Mouse (Mus musculus): ENCODE results near the gene Kansl1. TPM values are rescaled to one million over a fixed set of nuclear protein-coding genes. Genes with fewer than 3 reads are reported as not detected.

The Kansl1 gene
- polyA plus RNA-seq, 1 experiment from 2014 or later: 9.4 TPM

- Histone ChIP-seq H3K9me3 (replicated peaks) (no peaks in the 10 kb centered on the region), H3K4me1 (peaks cover 52% of the 10 kb centered on the region), H3K36me3 (no peaks in the 10 kb centered on the region), H3K27ac (peak overlapping the region; percentile 57), H3K4me2 (peak overlapping the region; percentile 23), H3K4me3 (no peak overlapping the region), H3K9ac (no peak overlapping the region), H3K27me3 (replicated peaks) (0 out of 2 replicates have a peak, but pooled peaks cover 4% of the 10 kb centered on the region)
- no peak for ATAC-seq
- WGBS (ENCODE audit: insufficient replicate concordance): 35% methylated on average over 5 of the region's 5 CpGs
These were observed 173.5 kb downstream of the Kansl1 start for GRCm38 (mm10) chr11:104295145-104295544.

GRCm38 (mm10) chr11:104293241-104293640, 175.4 kb downstream of the Kansl1 start:
- 0 out of 2 replicates have a peak overlapping the region, but pooled peaks have one; percentile 2 for H3K4me3 ChIP-seq
- WGBS (ENCODE audit: insufficient replicate concordance): 8% methylated on average over 9 of the region's 9 CpGs
- no peak overlapping the region for H3K9ac ChIP-seq
- H3K36me3 ChIP-seq: no peaks in the 10 kb centered on the region
- no peaks in the 10 kb centered on the region for H3K9me3 ChIP-seq (replicated peaks)
- no peaks in the 10 kb centered on the region for H3K27me3 ChIP-seq (replicated peaks)
- peak overlapping the region; percentile 82 for H3K27ac ChIP-seq
- peaks cover 65% of the 10 kb centered on the region for H3K4me1 ChIP-seq
- peak; percentile 92 for ATAC-seq
- H3K4me2 ChIP-seq: peak overlapping the region; percentile 43

GRCm38 (mm10) chr11:104292443-104293220, 176.0 kb downstream of the Kansl1 start:
- no peak overlapping the region for H3K9ac ChIP-seq
- H3K27me3 ChIP-seq (replicated peaks): no peaks in the 10 kb centered on the region
- WGBS (ENCODE audit: insufficient replicate concordance): 56% methylated on average over 7 of the region's 7 CpGs
- H3K4me1 ChIP-seq: peaks cover 65% of the 10 kb centered on the region
- H3K27ac ChIP-seq: peak overlapping the region; percentile 82
- H3K9me3 ChIP-seq (replicated peaks): no peaks in the 10 kb centered on the region
- peak overlapping the region; percentile 43 for H3K4me2 ChIP-seq
- no peak overlapping the region for H3K4me3 ChIP-seq
- ATAC-seq: peak; percentile 6; the same call in 1 of the 2 replicates
- no peaks in the 10 kb centered on the region for H3K36me3 ChIP-seq

GRCm38 (mm10) chr11:104289199-104290031, 179.2 kb downstream of the Kansl1 start:
- Histone ChIP-seq H3K27ac (peak overlapping the region; percentile 67; the same call in 1 of the 2 replicates), H3K9me3 (replicated peaks) (no peaks in the 10 kb centered on the region), H3K36me3 (no peaks in the 10 kb centered on the region), H3K4me3 (no peak overlapping the region), H3K27me3 (replicated peaks) (0 out of 2 replicates have a peak, but pooled peaks cover 5% of the 10 kb centered on the region), H3K4me1 (peaks cover 49% of the 10 kb centered on the region), H3K4me2 (peak overlapping the region; percentile 55), H3K9ac (peak overlapping the region; percentile 33)
- ATAC-seq: peak; percentile 51
- 26% methylated on average over 13 of the region's 13 CpGs for WGBS (ENCODE audit: insufficient replicate concordance)

GRCm38 (mm10) chr11:104288835-104289198, 179.8 kb downstream of the Kansl1 start:
- Histone ChIP-seq H3K27ac (no peak overlapping the region), H3K36me3 (no peaks in the 10 kb centered on the region), H3K4me2 (no peak overlapping the region), H3K9me3 (replicated peaks) (no peaks in the 10 kb centered on the region), H3K4me1 (peaks cover 43% of the 10 kb centered on the region), H3K27me3 (replicated peaks) (0 out of 2 replicates have a peak, but pooled peaks cover 5% of the 10 kb centered on the region), H3K4me3 (no peak overlapping the region), H3K9ac (no peak overlapping the region)
- no peak for ATAC-seq
- 53% methylated on average over 6 of the region's 6 CpGs for WGBS (ENCODE audit: insufficient replicate concordance)

- Histone ChIP-seq H3K36me3 (no peaks in the 10 kb centered on the region), H3K27me3 (replicated peaks) (peaks cover 5% of the 10 kb centered on the region; the same call in 1 of the 2 replicates), H3K9me3 (replicated peaks) (no peaks in the 10 kb centered on the region), H3K27ac (no peak overlapping the region), H3K4me1 (peaks cover 26% of the 10 kb centered on the region), H3K4me2 (no peak overlapping the region), H3K9ac (no peak overlapping the region), H3K4me3 (no peak overlapping the region)
- 88% methylated on average over 18 of the region's 18 CpGs for WGBS (ENCODE audit: insufficient replicate concordance)
- no peak for ATAC-seq
These were observed 181.5 kb downstream of the Kansl1 start for GRCm38 (mm10) chr11:104287113-104287512.

Small RNA genes lying within 50 kb of the gene (microRNA-seq; reads per million reads assigned to microRNA genes)
- not detected for gene Gm47315

Other genes with a start within 250 kb of the Kansl1 start
- gene Mapt, start 237.5 kb downstream of the Kansl1 start, polyA plus RNA-seq (2016; fragmentation: Nextera tagmentation; extraction: Ambion mirVana): 0.24 and 0.42 TPM in 2 replicates
- gene Cdc27, start 81.8 kb upstream of the Kansl1 start, polyA plus RNA-seq (2016; fragmentation: Nextera tagmentation; extraction: Ambion mirVana): 32.2 and 33.1 TPM in 2 replicates
- gene Myl4, start 81.8 kb upstream of the Kansl1 start, polyA plus RNA-seq (2016; fragmentation: Nextera tagmentation; extraction: Ambion mirVana): 1.5 and 3.5 TPM in 2 replicates
- gene Itgb3, start 139.1 kb upstream of the Kansl1 start, polyA plus RNA-seq (2016; fragmentation: Nextera tagmentation; extraction: Ambion mirVana): 33.1 and 36.4 TPM in 2 replicates
- 0.05 and 0.07 TPM in 2 replicates for gene Gm11639, start 216.8 kb upstream of the Kansl1 start, polyA plus RNA-seq (2016; fragmentation: Nextera tagmentation; extraction: Ambion mirVana)